Mouse (Mus musculus) gastrocnemius, adult 2 months (tissue): ENCODE results near the gene Ear1. TPM values are rescaled to one million over a fixed set of nuclear protein-coding genes. Genes with fewer than 3 reads are reported as not detected.
"Not testable (repeated sequence)": the region's sequence is repeated elsewhere in the genome, so short reads cannot be mapped to it uniquely, and the experiment has no call there.

Experiments
- DNase-seq: peaks from one replicate; pipeline ENCODE4 v3.0.0; 2022
- H3K27ac ChIP-seq: fragments of 200-600 bp; 2 replicates; pipeline ENCODE4 v1.8.1; 2022; ENCODE audit warnings: mild to moderate bottlenecking
- H3K4me3 ChIP-seq: fragments of 200-600 bp; 2 replicates; pipeline ENCODE4 v1.8.1; 2022; ENCODE audit warnings: mild to moderate bottlenecking, moderate library complexity
- CTCF ChIP-seq: fragments of 200-600 bp; IDR thresholded peaks from 2 replicates; pipeline ENCODE4 v1.8.1; 2022; ENCODE audit warnings: antibody characterized with exemption, mild to moderate bottlenecking, moderate library complexity
- intact Hi-C: fragments of 180-260 bp; cut with DNase I; formaldehyde crosslinking; loops from one replicate; pipeline ENCODE4 v1.15.1; 2025
- total RNA-seq, 2 experiments: library from RNA; stranded (reverse); gene quantifications; 2 replicates each; pipeline ENCODE4 v1.2.3; 2021

Gene Ear1
- total RNA-seq, 2 experiments from 2014 or later, result not detected

- H3K4me3 ChIP-seq, DNase-seq, intact Hi-C loops, H3K27ac ChIP-seq: not testable (repeated sequence)
Observed at GRCm38 (mm10) chr14:43821869-43822268, 53.4 kb downstream of the Ear1 start.

GRCm38 (mm10) chr14:43812458-43812857 lies 62.9 kb downstream of the Ear1 start:
- intact Hi-C loops, H3K4me3 ChIP-seq: not testable (repeated sequence)
- peak; percentile 40 for DNase-seq

GRCm38 (mm10) chr14:43808142-43808541 lies 67.2 kb downstream of the Ear1 start:
- intact Hi-C loops, DNase-seq, H3K4me3 ChIP-seq, H3K27ac ChIP-seq: not testable (repeated sequence)

More at GRCm38 (mm10) chr14:43812458-43812857, 62.9 kb downstream of the Ear1 start:
- peak; percentile 59 for TF ChIP-seq CTCF
- H3K27ac ChIP-seq, result not testable (repeated sequence)

GRCm38 (mm10) chr14:43804435-43804834 lies 70.9 kb downstream of the Ear1 start:
- intact Hi-C loops, H3K4me3 ChIP-seq, DNase-seq, H3K27ac ChIP-seq: not testable (repeated sequence)
- peak; percentile 41 for TF ChIP-seq CTCF

GRCm38 (mm10) chr14:43796905-43797470 lies 78.3 kb downstream of the Ear1 start:
- intact Hi-C loops, H3K4me3 ChIP-seq, DNase-seq, H3K27ac ChIP-seq: not testable (repeated sequence)

GRCm38 (mm10) chr14:43796069-43796904 lies 79.0 kb downstream of the Ear1 start:
- no peak overlapping the region for H3K4me3 ChIP-seq
- DNase-seq, result no peak
- TF ChIP-seq CTCF, result no peak
- intact Hi-C loops, result no loop called here
- no peak overlapping the region for H3K27ac ChIP-seq

GRCm38 (mm10) chr14:43793811-43794210 lies 81.5 kb downstream of the Ear1 start:
- intact Hi-C loops, H3K27ac ChIP-seq, H3K4me3 ChIP-seq, DNase-seq: not testable (repeated sequence)

GRCm38 (mm10) chr14:43784645-43785044 lies 90.7 kb downstream of the Ear1 start, which contains the start of gene Gm8180:
Gene Gm8180, minus strand, starts transcription at chr14:43784745.
- intact Hi-C loops, H3K27ac ChIP-seq, H3K4me3 ChIP-seq, DNase-seq: not testable (repeated sequence)

Other genes with a start within 250 kb of the Ear1 start
- not detected for gene Gm8165, start 198.3 kb downstream of the Ear1 start, total RNA-seq
- gene Gm7324, start 177.7 kb downstream of the Ear1 start, total RNA-seq, result 1 to 10 TPM in 1 of 2 experiments, under 1 TPM in 1; 0.51 to 1.2 TPM
- gene Gm16506, start 148.0 kb downstream of the Ear1 start, total RNA-seq, result not detected
- not detected for gene Gm6526, start 127.7 kb downstream of the Ear1 start, total RNA-seq
- gene Gm8180, start 90.8 kb downstream of the Ear1 start, total RNA-seq, result not detected
- not detected for gene Ear10, start 48.0 kb upstream of the Ear1 start, total RNA-seq
- under 1 TPM in 1 of 2 experiments, not detected in 1; 0.18 TPM for gene Gm8113, start 49.9 kb upstream of the Ear1 start, total RNA-seq
- not detected for gene Ang5, start 81.6 kb upstream of the Ear1 start, total RNA-seq
- not detected for gene Ang6, start 126.8 kb upstream of the Ear1 start, total RNA-seq
- gene Ear2, start 227.1 kb upstream of the Ear1 start, total RNA-seq, result 1 to 10 TPM in 1 of 2 experiments, not detected in 1; 1.0 TPM
- not detected for gene Gm3327, start 248.3 kb upstream of the Ear1 start, total RNA-seq